Mouse (Mus musculus) cortical plate, adult 2 months (tissue): ENCODE measurements around the gene Rrbp1. TPM values are rescaled to one million over a fixed set of nuclear protein-coding genes. Genes with fewer than 3 reads are reported as not detected.

Source experiments
- H3K27ac ChIP-seq: fragments of 200-500 bp; 2 replicates; pipeline ENCODE4 v1.5.1; 2012; ENCODE audit warnings: low read length, control low read depth, inconsistent platforms; ENCODE audit not compliant: insufficient read depth
- H3K4me1 ChIP-seq: fragments of 200-500 bp; 2 replicates; pipeline ENCODE4 v1.6.1; 2011; ENCODE audit warnings: low read length; ENCODE audit not compliant: control insufficient read depth, insufficient read depth
- H3K4me3 ChIP-seq: fragments of 200-500 bp; 2 replicates; pipeline ENCODE4 v1.5.1; 2011; ENCODE audit warnings: mild to moderate bottlenecking, low read length, control low read depth; ENCODE audit not compliant: insufficient read depth
- CTCF ChIP-seq: fragments of 200-500 bp; IDR thresholded peaks from 2 replicates; pipeline ENCODE4 v1.5.1; 2011; ENCODE audit warnings: mild to moderate bottlenecking, control low read depth, low read length; ENCODE audit not compliant: insufficient read depth; ENCODE audit errors: extremely low read depth
- POLR2A ChIP-seq: fragments of 200-500 bp; IDR thresholded peaks from 2 replicates; pipeline ENCODE4 v1.6.1; 2011; ENCODE audit warnings: mild to moderate bottlenecking, low read length, control low read depth; ENCODE audit not compliant: insufficient read depth; ENCODE audit errors: extremely low read depth
- polyA plus RNA-seq: library from polyadenylated mRNA; depleted of rRNA; stranded (reverse); fragments of >200 nt; gene quantifications from 2 replicates; pipeline ENCODE4 v1.2.3, GENCODE M21; 2012

Gene Rrbp1
- polyA plus RNA-seq, 1 experiment: 58.0 TPM

DNA sequence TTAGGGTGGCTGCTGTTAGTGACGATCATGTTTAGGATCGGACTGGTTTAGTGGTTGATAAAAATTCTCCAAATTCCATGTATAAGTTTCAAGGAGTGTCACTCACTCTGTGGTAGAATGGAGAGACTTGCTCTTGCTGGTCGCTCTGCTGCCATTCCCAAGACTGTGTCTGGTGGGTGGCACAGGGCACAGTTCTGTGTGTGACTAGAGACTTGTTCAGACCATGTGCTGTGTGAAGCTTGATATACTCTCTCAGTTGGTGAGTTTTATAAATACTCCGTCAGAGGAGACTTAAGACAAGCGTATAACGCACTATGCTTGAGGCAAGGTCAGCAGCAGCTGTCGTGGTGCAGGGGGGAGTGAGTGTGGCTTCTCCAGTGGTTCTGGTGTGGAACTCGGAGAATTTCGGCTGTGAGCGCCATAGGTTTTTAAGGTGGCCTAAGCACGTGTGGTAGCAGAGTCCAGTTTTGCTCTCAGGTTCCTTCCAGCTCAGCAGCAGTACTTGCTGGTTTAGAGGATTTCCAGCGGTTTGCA lies 78.7 kb downstream of the Rrbp1 start:
- Histone ChIP-seq H3K27ac (no peak overlapping the region), H3K4me3 (no peak overlapping the region)
- TF ChIP-seq POLR2A: no peak
- TF ChIP-seq CTCF: no peak

DNA sequence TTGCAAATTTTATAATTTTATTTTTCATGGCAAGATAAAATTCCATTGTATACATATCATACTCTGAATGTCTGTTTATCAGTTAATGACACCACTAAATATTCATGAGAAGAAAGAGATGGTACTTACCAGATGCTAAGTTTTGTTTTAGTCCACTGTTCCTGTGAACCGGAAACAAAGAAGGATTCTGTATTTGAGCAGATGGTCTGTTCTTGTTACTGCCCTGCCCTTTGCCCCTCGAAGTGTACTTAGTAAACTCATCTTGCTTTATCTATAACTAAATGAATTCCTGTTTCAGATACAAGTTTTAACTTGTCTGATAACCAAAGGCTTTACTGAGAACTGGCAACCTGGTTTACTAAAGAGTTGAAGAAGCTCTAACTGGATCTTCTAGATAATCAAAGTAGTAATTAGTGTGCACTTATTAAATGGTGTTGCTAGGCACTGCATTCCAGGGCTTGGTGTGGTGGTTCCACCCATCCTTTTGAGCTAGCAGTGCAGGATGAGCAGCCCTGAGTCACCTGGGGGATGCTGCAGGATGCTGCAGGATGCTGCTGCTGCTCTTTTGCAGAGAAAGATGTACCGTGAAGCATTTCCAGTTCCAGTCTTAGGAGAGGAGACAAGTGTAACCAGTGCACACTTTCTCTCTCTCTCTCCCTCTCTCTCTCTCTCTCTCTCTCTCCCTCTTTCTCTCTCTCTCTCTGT lies 81.3 kb downstream of the Rrbp1 start:
- no peaks in the 10 kb centered on the region; the same call in 1 of the 2 replicates for H3K4me1 ChIP-seq
- H3K4me3 ChIP-seq: no peak overlapping the region
- H3K27ac ChIP-seq: no peak overlapping the region
- TF ChIP-seq POLR2A (no peak), CTCF (no peak)

More for the DNA sequence above, 78.7 kb downstream of the Rrbp1 start:
- no peaks in the 10 kb centered on the region for H3K4me1 ChIP-seq

DNA sequence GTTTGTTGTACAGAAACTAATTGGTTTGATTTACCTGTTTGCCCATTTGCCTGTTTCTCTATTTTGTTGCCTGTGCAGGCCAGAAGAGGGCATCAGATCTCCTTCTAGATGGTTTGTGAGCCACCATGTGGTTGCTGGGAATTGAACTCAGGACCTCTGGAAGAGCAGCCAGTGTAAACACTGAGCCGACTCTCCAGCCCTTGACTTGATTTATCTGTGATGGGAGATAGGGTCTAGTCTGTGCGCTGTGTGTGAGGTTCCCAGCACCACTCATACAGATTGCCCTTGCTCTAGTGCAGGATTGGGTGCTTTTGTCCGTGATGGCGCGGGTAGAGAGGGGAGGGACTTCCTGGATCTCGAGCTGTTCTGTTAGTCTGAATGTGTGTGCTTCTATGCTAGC lies 85.2 kb downstream of the Rrbp1 start:
- no peak for TF ChIP-seq POLR2A
- no peak for TF ChIP-seq CTCF
- no peak overlapping the region for H3K4me3 ChIP-seq
- no peak overlapping the region for H3K27ac ChIP-seq
- H3K4me1 ChIP-seq: peaks cover 3% of the 10 kb centered on the region; the same call in 1 of the 2 replicates

DNA sequence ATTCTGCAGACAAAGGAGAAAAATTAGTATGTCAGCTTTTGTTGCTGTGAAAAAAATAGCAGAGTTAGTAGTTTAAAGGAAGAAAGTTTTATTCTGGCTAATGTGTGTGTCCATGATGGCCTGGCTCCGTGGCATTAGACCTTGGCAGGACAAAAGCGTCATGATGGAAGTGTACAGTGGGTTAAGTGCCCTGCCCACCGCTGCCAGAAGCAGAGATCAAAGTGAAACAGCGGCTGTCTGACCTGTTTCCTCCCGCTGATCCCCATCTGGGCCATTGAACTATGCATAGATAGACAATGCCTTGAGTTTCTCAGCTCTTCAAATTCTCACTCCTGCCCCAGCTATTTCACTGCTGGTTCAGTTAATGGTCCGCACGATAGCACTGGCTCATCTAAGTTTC lies 87.0 kb downstream of the Rrbp1 start:
- H3K4me3 ChIP-seq: no peak overlapping the region
- peaks cover 3% of the 10 kb centered on the region; the same call in 1 of the 2 replicates for H3K4me1 ChIP-seq
- TF ChIP-seq CTCF (no peak), POLR2A (no peak)
- H3K27ac ChIP-seq: no peak overlapping the region

DNA sequence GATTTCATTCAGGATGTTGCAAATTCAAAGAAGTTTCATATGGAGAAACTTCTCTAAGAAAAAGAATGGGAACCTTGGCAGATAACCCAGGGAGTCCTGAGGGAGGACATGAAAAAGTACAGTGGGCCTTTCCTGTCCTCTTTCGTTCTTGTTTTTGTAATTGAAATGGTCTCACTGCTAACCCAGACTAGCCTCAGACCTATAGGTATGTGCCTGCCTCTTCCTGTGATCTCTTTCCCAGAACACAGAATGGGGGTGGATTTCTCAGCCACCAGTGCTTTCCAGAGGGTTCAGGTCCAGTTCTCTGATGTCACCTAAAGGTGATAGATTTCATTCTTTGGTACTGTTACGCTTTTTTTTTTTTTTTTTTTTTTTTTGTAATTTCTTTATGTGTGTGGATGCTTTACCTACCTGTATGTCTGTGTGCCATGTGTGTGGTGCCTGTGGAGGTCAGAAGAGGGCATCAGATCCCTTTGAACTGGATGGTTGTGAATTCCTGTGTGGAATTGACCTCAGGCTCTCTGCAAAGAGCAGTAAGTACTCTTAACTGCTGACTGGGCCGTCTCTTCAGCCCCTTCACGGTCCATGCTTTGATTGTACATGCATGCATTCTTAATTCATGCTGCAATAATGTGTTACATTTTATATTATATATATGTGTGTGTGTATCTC lies 92.1 kb downstream of the Rrbp1 start:
- H3K4me1 ChIP-seq: peaks cover 1% of the 10 kb centered on the region; the same call in 1 of the 2 replicates
- H3K27ac ChIP-seq: no peak overlapping the region
- TF ChIP-seq POLR2A: no peak
- TF ChIP-seq CTCF: no peak
- no peak overlapping the region for H3K4me3 ChIP-seq

DNA sequence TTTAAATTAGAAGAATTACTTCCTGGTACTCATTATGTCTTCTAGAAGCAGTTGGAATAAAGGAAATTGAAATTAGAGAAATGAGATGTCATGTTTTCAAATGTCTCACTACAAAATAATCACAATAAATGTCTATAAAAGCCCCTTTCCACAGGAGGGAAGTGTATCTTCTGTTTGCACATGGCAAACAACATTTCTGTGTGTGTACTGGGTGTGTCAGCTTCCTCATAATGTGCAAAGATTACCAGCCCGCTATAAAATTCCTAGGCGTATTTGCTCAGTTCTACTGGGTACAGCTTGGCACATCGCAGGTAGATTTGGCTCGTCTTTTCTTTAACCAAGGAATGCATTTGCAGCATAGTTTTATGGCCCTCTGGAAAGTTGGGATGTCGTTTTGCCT lies 93.4 kb downstream of the Rrbp1 start:
- TF ChIP-seq CTCF (no peak), POLR2A (no peak)
- Histone ChIP-seq H3K4me1 (peaks cover 1% of the 10 kb centered on the region; the same call in 1 of the 2 replicates), H3K27ac (no peak overlapping the region), H3K4me3 (no peak overlapping the region)

DNA sequence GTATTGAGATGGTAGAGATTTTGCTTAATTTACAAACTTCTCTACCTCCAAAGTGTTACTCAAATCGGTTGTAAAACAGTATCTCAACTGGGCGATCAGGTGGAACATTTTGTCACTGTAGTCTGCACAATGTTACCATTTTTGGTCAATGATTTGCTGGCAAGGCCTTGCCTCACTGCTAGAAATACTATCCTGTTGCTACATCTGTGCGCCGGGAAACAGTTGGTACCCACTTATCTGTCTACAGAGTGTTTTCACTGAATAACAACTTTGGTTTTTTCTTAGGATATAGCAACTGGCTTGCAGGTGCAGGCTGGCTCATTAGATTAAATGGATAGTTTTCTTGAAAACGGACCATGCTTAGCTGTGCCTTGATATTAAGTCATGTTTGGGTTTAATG lies 94.8 kb downstream of the Rrbp1 start:
- H3K4me3 ChIP-seq: peak overlapping the region; percentile 62
- H3K4me1 ChIP-seq: peaks cover 1% of the 10 kb centered on the region; the same call in 1 of the 2 replicates
- TF ChIP-seq CTCF (no peak), POLR2A (no peak)
- no peak overlapping the region for H3K27ac ChIP-seq

DNA sequence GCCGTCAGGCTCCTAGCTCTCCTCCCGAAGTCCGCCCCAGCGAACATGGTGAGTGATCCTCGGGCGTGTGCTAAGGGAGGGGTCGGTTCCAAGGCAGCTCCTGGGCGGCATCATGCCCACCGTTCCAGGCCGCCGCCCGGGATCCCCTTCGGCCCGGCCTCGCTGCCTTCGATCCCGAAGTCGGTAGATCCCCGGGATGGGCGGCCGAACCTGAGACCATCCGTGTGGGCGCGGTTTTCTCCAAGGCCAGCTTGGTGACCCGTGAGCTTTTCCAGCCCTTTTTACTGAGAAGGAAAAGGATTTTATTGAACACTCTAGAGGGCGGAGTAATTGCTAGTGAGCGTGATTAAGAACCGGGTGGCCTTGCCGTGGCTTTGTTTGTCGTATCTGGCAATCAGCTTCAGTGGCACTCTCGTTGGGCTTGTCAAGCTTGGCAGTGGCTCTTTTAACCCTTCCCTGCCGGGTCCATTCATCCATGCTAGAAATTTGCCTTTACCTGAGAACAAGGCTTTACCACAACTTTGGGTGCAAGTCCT lies 95.4 kb downstream of the Rrbp1 start:
- peak overlapping the region; percentile 48; the same call in 1 of the 2 replicates for H3K27ac ChIP-seq
- H3K4me1 ChIP-seq: peaks cover 1% of the 10 kb centered on the region; the same call in 1 of the 2 replicates
- peak overlapping the region; percentile 62 for H3K4me3 ChIP-seq
- TF ChIP-seq CTCF (no peak), POLR2A (no peak)

DNA sequence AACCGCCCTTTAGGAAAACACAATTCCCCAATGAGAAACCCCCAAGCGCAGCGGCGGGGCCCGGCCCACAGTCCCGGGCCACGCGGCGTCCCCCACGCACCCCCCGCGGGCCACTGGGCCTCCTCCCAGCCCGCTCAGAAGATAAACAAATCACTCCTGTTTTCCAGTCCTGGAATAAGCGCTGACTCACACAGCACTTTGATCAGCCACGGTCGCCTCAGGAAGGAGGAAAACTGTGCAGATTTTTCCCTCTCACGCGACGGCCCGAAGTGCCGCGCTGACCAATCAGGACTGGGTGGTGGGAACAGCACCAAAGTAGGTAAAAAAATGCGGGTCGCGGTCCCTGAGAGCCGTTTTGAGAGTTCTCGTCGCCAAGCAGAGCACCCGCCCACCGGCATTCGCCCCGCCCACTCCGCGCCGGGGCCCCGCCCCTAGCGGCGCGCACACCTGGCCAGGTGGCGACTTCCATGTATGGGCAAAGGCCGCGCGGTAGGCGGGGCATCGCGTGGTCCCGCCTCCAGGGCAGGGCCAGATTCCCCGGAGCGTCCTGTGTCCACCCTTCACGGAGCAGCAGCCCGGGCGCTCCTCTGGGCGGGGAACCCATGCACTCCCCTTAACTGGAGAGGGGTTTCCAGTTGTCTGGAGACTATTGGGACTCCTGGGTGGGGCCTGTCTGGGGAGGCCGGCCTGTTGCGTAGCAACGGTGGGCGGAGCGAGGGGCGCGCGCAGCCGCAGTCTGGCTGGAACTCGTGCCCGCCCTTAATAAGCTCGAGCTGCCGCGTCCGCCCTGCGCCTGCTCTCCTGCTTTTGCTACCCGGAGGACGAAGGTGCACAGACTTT lies 96.1 kb downstream of the Rrbp1 start, which contains the start of gene Dstn:
Gene Dstn, plus strand, starts transcription at position 561 of the 840 bp plus-strand sequence.
- peak within 1 kb of the TSS; percentile 62 for H3K4me3 ChIP-seq
- H3K4me1 ChIP-seq: peaks cover 1% of the 10 kb centered on the region; the same call in 1 of the 2 replicates
- H3K27ac ChIP-seq: peak within 1 kb of the TSS; percentile 91
- TF ChIP-seq CTCF: no peak
- peak; percentile 99 for TF ChIP-seq POLR2A
